Mouse (Mus musculus) R1 (cell line): ENCODE data around the gene Rnf213.

ENCODE experiments used
- DNase-seq: peaks from one replicate; pipeline ENCODE4 v3.0.0-alpha.2; 2018; ENCODE audit warnings: low read depth, low spot score

Rnf213 gene

GRCm38 (mm10) chr11:119390271-119391231 is 2.3 kb upstream of the Rnf213 start:
- peak; percentile 23 for DNase-seq

GRCm38 (mm10) chr11:119391386-119392000 is 1.4 kb upstream of the Rnf213 start:
- DNase-seq, result peak; percentile 16

GRCm38 (mm10) chr11:119392001-119392614 is 792 bp upstream of the Rnf213 start:
- DNase-seq, result peak; percentile 90

GRCm38 (mm10) chr11:119393483-119393804 is 544 bp downstream of the Rnf213 start:
- no peak for DNase-seq

GRCm38 (mm10) chr11:119394210-119394609 is 1.3 kb downstream of the Rnf213 start:
- DNase-seq, result no peak

- peak; percentile 98 for DNase-seq
These were observed 2.5 kb downstream of the Rnf213 start for GRCm38 (mm10) chr11:119395394-119395793.

- peak; percentile 64 for DNase-seq
These were observed 3.0 kb downstream of the Rnf213 start for GRCm38 (mm10) chr11:119395931-119396330.

GRCm38 (mm10) chr11:119396461-119396860 is 3.6 kb downstream of the Rnf213 start:
- DNase-seq, result peak; percentile 71

GRCm38 (mm10) chr11:119402501-119403160 is 9.7 kb downstream of the Rnf213 start:
- DNase-seq, result peak; percentile 22

- peak; percentile 86 for DNase-seq
These were observed 11.7 kb downstream of the Rnf213 start for GRCm38 (mm10) chr11:119404627-119405026.

- DNase-seq, result no peak
These were observed 14.5 kb downstream of the Rnf213 start for GRCm38 (mm10) chr11:119407381-119407780.

- peak; percentile 80 for DNase-seq
These were observed 15.1 kb downstream of the Rnf213 start for GRCm38 (mm10) chr11:119407977-119408376.

GRCm38 (mm10) chr11:119419327-119420118 is 26.6 kb downstream of the Rnf213 start:
- no peak for DNase-seq

GRCm38 (mm10) chr11:119420426-119420825 is 27.5 kb downstream of the Rnf213 start:
- peak; percentile 32 for DNase-seq

- no peak for DNase-seq
These were observed 34.5 kb downstream of the Rnf213 start for GRCm38 (mm10) chr11:119427431-119427830.

- DNase-seq, result no peak
These were observed 35.1 kb downstream of the Rnf213 start for GRCm38 (mm10) chr11:119427986-119428385.

- DNase-seq, result peak; percentile 85
These were observed 35.8 kb downstream of the Rnf213 start for GRCm38 (mm10) chr11:119428649-119429136.

GRCm38 (mm10) chr11:119431516-119431915 is 38.6 kb downstream of the Rnf213 start:
- DNase-seq, result no peak

- peak; percentile 38 for DNase-seq
These were observed 39.8 kb downstream of the Rnf213 start for GRCm38 (mm10) chr11:119432706-119433105.

GRCm38 (mm10) chr11:119434316-119434715 is 41.4 kb downstream of the Rnf213 start:
- no peak for DNase-seq
